Mouse (Mus musculus): ENCODE measurements around the gene Yars.

- no peak for TF ChIP-seq POLR2A (IDR thresholded peaks at IDR 0.05; ENCODE audit: extremely low read depth, insufficient read depth, low read length)
- no peak for TF ChIP-seq CTCF (IDR thresholded peaks at IDR 0.05; ENCODE audit: extremely low read depth, insufficient read depth, low read length)
Measured at GRCm38 (mm10) chr4:129140808-129141207, 48.8 kb upstream of the Yars start.
